Mouse (Mus musculus): ENCODE measurements around the gene G430095P16Rik. TPM values are rescaled to one million over a fixed set of nuclear protein-coding genes. Genes with fewer than 3 reads are reported as not detected.
A peak's percentile ranks its signal among the peaks of the same experiment; 100 is the strongest.

Gene G430095P16Rik
- polyA plus RNA-seq, 1 experiment from 2014 or later, result 4.8 TPM

DNA sequence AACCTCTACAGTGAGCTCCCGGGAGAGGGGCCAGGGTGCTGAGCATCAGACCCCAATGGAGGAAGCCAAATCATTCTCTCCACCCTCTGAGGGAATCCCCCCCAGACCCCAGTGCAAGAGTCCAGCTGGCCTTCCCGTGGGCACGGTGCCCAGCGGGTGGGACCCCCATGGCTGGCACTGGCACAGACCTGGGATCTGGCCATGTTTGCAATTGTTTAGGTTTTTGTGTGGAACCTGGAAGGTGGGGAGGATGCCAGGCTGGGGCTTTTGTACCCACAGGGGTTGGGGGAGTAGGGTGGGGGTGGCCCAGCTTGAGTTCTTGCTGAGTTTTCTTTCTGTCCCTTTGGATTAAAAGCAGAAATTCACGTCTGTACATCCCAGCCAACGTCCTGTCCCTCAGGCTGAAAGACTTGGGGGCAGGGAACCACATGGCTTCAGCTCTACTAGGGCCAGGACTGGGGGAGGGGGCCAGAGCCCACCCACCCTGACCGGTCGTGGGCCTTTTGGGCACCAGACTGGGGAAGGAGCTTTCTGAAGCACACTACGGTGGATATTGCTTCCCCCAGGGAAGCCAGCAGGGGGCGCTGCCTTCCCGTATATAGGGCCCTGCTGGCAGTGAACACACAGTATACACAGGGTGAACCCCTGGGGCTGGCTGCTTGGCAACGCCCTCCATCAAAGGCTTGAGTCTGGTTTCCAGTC, 13.9 kb upstream of the G430095P16Rik start:
- H3K9ac ChIP-seq (replicated peaks), result peak overlapping the region; percentile 19; the same call in 1 of the 2 replicates
- H3K4me3 ChIP-seq (ENCODE audit: low read depth, low read length), result no peak overlapping the region
- no peaks in the 10 kb centered on the region for H3K9me3 ChIP-seq (ENCODE audit: low read length)
- H3K27me3 ChIP-seq (ENCODE audit: insufficient read depth, low read length), result no peaks in the 10 kb centered on the region
- no peak overlapping the region for H3K27ac ChIP-seq (ENCODE audit: low read depth)
- H3K4me1 ChIP-seq (ENCODE audit: insufficient read depth), result peaks cover 71% of the 10 kb centered on the region
- peak overlapping the region; percentile 84 for H3K4me2 ChIP-seq (ENCODE audit: low read depth, low read length)
- peak; percentile 99 for TF ChIP-seq CTCF (IDR thresholded peaks at IDR 0.05; ENCODE audit: low read depth)
- TF ChIP-seq EP300 (IDR thresholded peaks at IDR 0.05; ENCODE audit: low read depth), result peak; percentile 27; the same call in 1 of the 2 replicates
- peak; percentile 17 for ATAC-seq
- H3K36me3 ChIP-seq (replicated peaks; ENCODE audit: insufficient read depth, low read length), result peaks cover 5% of the 10 kb centered on the region
- 21% methylated on average over 12 of the region's 12 CpGs for WGBS (ENCODE audit: insufficient replicate concordance)
- peak; percentile 91 for DNase-seq

DNA sequence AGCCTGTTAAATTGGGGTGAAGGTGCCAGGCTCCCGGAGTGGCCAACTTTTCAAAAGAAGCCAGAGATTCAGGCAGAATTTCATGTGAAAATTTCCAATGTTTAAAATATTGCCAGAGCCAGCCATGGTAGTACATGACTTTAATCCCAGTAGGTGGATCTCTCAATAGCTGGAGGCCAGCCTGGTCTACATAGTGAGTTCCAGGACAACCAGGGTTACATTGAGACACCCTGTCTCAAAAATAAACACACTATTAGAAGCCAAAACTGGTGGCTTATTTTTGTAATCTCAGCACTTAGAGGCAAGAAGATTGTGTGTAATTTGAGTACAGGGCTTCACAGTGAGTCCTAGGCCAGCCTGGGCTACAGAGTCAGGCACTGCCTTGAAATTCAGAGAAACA, 12.9 kb upstream of the G430095P16Rik start:
- 96% methylated on average over 1 of the region's 1 CpGs for WGBS (ENCODE audit: insufficient replicate concordance)
- TF ChIP-seq EP300 (IDR thresholded peaks at IDR 0.05; ENCODE audit: low read depth) (no peak), CTCF (IDR thresholded peaks at IDR 0.05; ENCODE audit: low read depth) (no peak)
- Histone ChIP-seq H3K4me1 (ENCODE audit: insufficient read depth) (peaks cover 62% of the 10 kb centered on the region), H3K36me3 (replicated peaks; ENCODE audit: insufficient read depth, low read length) (no peaks in the 10 kb centered on the region), H3K27ac (ENCODE audit: low read depth) (no peak overlapping the region), H3K4me3 (ENCODE audit: low read depth, low read length) (no peak overlapping the region), H3K9ac (replicated peaks) (no peak overlapping the region), H3K4me2 (ENCODE audit: low read depth, low read length) (no peak overlapping the region), H3K27me3 (ENCODE audit: insufficient read depth, low read length) (no peaks in the 10 kb centered on the region), H3K9me3 (ENCODE audit: low read length) (no peaks in the 10 kb centered on the region)
- ATAC-seq (no peak), DNase-seq (no peak)

DNA sequence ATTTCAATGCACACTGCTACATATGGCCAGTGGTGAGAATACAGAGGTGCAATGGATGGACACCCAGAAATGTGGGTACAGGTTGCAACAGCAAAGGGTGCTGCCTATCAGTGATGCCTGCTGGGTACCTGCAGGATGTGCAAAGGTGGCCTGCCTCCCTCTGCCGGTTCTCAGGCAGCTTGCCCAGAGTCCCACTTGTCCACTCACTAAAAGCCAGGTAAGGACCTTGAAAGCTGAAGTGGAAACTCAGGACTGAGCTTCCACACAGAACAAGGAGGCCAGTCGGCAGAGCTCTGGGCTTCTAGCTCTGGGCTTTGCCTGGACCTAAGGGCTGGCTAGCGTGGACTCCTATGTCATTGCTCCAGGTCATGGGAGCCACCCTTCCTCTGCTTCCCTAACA, 11.5 kb upstream of the G430095P16Rik start:
- Histone ChIP-seq H3K9me3 (ENCODE audit: low read length) (no peaks in the 10 kb centered on the region), H3K4me2 (ENCODE audit: low read depth, low read length) (no peak overlapping the region), H3K4me1 (ENCODE audit: insufficient read depth) (peaks cover 54% of the 10 kb centered on the region), H3K4me3 (ENCODE audit: low read depth, low read length) (no peak overlapping the region), H3K27ac (ENCODE audit: low read depth) (no peak overlapping the region), H3K27me3 (ENCODE audit: insufficient read depth, low read length) (no peaks in the 10 kb centered on the region), H3K9ac (replicated peaks) (no peak overlapping the region), H3K36me3 (replicated peaks; ENCODE audit: insufficient read depth, low read length) (no peaks in the 10 kb centered on the region)
- TF ChIP-seq CTCF (IDR thresholded peaks at IDR 0.05; ENCODE audit: low read depth) (no peak; the same call in 1 of the 2 replicates), EP300 (IDR thresholded peaks at IDR 0.05; ENCODE audit: low read depth) (no peak)
- DNase-seq (no peak), ATAC-seq (no peak)
- 70% methylated on average over 3 of the region's 3 CpGs for WGBS (ENCODE audit: insufficient replicate concordance)

DNA sequence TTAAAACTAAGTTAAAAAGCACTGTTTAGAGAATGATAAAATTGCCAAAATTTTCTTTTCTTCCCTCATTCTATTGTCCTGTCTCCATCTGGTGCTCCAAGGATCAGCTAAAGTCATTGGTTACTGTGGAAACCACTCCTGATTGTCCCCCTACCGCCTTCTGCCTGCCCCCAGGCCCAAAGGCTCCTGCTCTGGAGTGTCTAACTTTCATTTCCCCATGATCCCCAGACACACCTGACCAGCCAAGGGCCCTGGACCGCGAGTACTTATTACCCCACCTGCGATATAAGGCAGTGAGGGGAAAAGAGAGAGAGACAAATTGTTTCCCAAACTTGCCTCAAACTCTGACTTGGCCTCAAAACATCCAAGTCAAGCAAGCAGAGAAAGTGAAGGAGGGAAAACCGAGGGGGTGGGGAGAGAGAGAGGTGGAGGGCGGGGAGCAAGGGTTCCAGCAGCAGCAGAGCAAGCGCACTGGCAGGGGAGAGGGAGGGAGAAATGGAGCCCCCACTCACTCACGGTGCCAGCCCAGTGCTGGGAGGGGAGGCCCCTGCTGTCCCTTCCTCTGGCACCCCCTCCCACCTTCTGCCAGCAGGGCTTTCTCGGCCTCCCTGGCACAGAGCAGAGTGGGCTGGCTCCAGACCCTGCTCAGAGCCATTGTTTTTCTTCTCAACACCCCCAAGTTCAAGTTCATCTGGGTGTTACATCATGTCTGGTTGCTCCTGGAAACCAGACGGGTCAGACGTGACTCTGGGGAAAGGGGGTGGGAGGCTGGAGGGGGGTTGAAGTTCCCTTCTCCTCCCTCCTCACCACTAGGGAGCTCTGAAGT, 10.7 kb upstream of the G430095P16Rik start:
- peak overlapping the region; percentile 34; the same call in 1 of the 2 replicates for H3K9ac ChIP-seq (replicated peaks)
- peak; percentile 14; the same call in 1 of the 2 replicates for ATAC-seq
- H3K36me3 ChIP-seq (replicated peaks; ENCODE audit: insufficient read depth, low read length), result no peaks in the 10 kb centered on the region
- H3K4me3 ChIP-seq (ENCODE audit: low read depth, low read length), result no peak overlapping the region
- peaks cover 48% of the 10 kb centered on the region for H3K4me1 ChIP-seq (ENCODE audit: insufficient read depth)
- TF ChIP-seq CTCF (IDR thresholded peaks at IDR 0.05; ENCODE audit: low read depth), result no peak
- no peak for TF ChIP-seq EP300 (IDR thresholded peaks at IDR 0.05; ENCODE audit: low read depth)
- peak overlapping the region; percentile 40; the same call in 1 of the 2 replicates for H3K4me2 ChIP-seq (ENCODE audit: low read depth, low read length)
- no peaks in the 10 kb centered on the region for H3K9me3 ChIP-seq (ENCODE audit: low read length)
- 54% methylated on average over 10 of the region's 11 CpGs for WGBS (ENCODE audit: insufficient replicate concordance)
- peak; percentile 44 for DNase-seq
- H3K27me3 ChIP-seq (ENCODE audit: insufficient read depth, low read length), result no peaks in the 10 kb centered on the region
- peak overlapping the region; percentile 70 for H3K27ac ChIP-seq (ENCODE audit: low read depth)

DNA sequence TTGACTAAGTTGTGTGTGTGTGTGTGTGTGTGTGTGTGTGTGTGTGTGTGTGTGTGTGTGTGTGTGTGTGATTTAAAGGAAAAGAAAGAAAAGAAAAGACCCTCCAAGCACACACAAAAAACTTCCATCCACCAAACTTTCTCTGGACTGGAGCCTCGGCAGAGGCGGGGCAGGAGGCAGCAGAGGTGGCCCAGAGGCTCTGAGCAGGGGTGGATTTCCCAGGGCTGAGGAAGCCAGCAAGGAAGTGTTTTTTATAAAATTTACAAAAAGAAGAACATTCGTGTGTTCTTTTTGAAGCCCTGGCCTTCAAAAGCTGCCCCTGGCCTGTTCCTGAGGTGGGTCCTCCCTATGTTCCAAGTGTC, 10.1 kb upstream of the G430095P16Rik start:
- ATAC-seq, result no peak
- H3K4me1 ChIP-seq (ENCODE audit: insufficient read depth), result peaks cover 42% of the 10 kb centered on the region
- peak overlapping the region; percentile 30; the same call in 1 of the 2 replicates for H3K9ac ChIP-seq (replicated peaks)
- no peak for DNase-seq
- no peak overlapping the region for H3K4me2 ChIP-seq (ENCODE audit: low read depth, low read length)
- H3K27me3 ChIP-seq (ENCODE audit: insufficient read depth, low read length), result no peaks in the 10 kb centered on the region
- H3K9me3 ChIP-seq (ENCODE audit: low read length), result no peaks in the 10 kb centered on the region
- H3K36me3 ChIP-seq (replicated peaks; ENCODE audit: insufficient read depth, low read length), result no peaks in the 10 kb centered on the region
- WGBS (ENCODE audit: insufficient replicate concordance), result 37% methylated on average over 3 of the region's 3 CpGs
- TF ChIP-seq EP300 (IDR thresholded peaks at IDR 0.05; ENCODE audit: low read depth), result no peak
- TF ChIP-seq CTCF (IDR thresholded peaks at IDR 0.05; ENCODE audit: low read depth), result no peak
- no peak overlapping the region for H3K4me3 ChIP-seq (ENCODE audit: low read depth, low read length)
- peak overlapping the region; percentile 70 for H3K27ac ChIP-seq (ENCODE audit: low read depth)

DNA sequence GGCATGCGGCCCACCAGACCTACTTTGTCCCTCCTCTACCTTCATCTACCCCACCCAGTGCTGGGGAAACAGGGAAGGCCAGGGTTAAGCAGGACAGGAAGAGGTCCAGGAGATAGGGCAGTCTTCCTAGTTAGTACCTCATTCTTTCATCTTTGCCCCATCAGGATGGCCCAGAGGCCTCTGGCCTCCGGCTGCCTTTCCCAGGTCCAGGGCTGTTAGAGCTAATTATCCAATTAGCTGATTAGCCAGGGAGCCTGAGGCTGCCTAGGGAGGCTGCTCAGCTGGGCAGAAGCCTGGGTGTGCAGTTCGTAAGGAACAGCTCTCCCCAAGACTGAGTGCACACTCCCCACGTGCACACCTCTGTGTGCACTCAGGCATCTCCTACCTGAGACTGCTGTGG, 9.4 kb upstream of the G430095P16Rik start:
- no peak overlapping the region for H3K4me2 ChIP-seq (ENCODE audit: low read depth, low read length)
- H3K36me3 ChIP-seq (replicated peaks; ENCODE audit: insufficient read depth, low read length), result no peaks in the 10 kb centered on the region
- H3K27me3 ChIP-seq (ENCODE audit: insufficient read depth, low read length), result no peaks in the 10 kb centered on the region
- WGBS (ENCODE audit: insufficient replicate concordance), result 77% methylated on average over 4 of the region's 4 CpGs
- no peaks in the 10 kb centered on the region for H3K9me3 ChIP-seq (ENCODE audit: low read length)
- ATAC-seq (no peak), DNase-seq (no peak)
- H3K4me1 ChIP-seq (ENCODE audit: insufficient read depth), result peaks cover 36% of the 10 kb centered on the region
- TF ChIP-seq CTCF (IDR thresholded peaks at IDR 0.05; ENCODE audit: low read depth), result no peak
- no peak for TF ChIP-seq EP300 (IDR thresholded peaks at IDR 0.05; ENCODE audit: low read depth)
- H3K27ac ChIP-seq (ENCODE audit: low read depth), result peak overlapping the region; percentile 70; the same call in 1 of the 2 replicates
- no peak overlapping the region for H3K9ac ChIP-seq (replicated peaks)
- no peak overlapping the region for H3K4me3 ChIP-seq (ENCODE audit: low read depth, low read length)

Data from liver, postnatal 0 days (tissue).